Mouse (Mus musculus): ENCODE measurements around the gene Gng7. TPM values are rescaled to one million over a fixed set of nuclear protein-coding genes. Genes with fewer than 3 reads are reported as not detected.
"Not testable (repeated sequence)": the region's sequence is repeated elsewhere in the genome, so short reads cannot be mapped to it uniquely, and the experiment has no call there.

Gene Gng7
- total RNA-seq (2022), result 10 to 100 TPM in 2 of 4 experiments, 1 to 10 TPM in 2; 9.4 to 16.6 (median 12.9) TPM

GRCm38 (mm10) chr10:81014393-81015384 lies at the start of gene Gng7:
Gene Gng7 (minus strand): TSS chr10:81014945.
- DNase-seq, result peak; percentile 98

- not testable (repeated sequence) for DNase-seq
Observed at GRCm38 (mm10) chr10:81064519-81064918, 49.8 kb upstream of the Gng7 start.

DNA sequence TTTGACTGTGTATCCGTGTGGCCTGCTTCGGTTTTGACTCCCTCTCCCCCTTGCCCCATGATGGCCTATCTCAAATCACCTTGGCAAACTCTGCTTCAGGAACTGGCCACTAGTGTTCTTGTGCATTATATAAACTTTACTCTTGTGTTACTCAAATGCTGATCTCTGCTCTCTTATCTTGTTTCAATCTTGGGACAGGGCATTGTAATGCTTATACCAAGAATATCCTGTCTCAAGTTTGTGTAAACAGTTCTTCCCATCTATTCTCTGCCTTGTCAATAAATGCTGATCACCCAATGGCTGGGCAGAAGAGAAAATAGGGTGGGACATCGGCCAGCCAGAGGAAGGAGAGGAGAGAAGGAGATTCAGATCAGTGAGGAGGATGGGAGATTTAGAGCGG lies 48.0 kb upstream of the Gng7 start:
- no peak for DNase-seq

GRCm38 (mm10) chr10:81059603-81060543 lies 45.1 kb upstream of the Gng7 start, which contains the start of gene Sgta:
Gene Sgta (minus strand): TSS chr10:81060181.
- peak; percentile 100 for DNase-seq

DNA sequence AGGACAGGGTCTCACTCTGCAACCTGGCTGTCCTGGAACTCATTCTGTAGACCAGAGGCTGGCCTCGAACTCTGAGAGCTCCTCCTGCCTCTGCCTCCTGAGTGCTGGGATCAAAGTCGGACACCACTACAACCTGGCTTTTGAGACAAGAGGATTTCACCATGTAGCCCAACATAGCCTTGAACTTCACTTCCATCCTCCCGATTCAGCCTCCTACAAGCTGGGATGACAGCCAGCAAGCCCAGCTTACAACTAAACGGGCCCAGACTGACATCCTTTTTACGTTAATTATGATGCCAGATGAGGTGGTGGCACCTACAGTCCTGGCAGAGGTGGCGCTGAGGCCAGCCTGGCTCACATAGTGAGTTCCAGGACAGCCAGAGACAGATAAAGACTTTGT lies 44.2 kb upstream of the Gng7 start:
- DNase-seq, result no peak

DNA sequence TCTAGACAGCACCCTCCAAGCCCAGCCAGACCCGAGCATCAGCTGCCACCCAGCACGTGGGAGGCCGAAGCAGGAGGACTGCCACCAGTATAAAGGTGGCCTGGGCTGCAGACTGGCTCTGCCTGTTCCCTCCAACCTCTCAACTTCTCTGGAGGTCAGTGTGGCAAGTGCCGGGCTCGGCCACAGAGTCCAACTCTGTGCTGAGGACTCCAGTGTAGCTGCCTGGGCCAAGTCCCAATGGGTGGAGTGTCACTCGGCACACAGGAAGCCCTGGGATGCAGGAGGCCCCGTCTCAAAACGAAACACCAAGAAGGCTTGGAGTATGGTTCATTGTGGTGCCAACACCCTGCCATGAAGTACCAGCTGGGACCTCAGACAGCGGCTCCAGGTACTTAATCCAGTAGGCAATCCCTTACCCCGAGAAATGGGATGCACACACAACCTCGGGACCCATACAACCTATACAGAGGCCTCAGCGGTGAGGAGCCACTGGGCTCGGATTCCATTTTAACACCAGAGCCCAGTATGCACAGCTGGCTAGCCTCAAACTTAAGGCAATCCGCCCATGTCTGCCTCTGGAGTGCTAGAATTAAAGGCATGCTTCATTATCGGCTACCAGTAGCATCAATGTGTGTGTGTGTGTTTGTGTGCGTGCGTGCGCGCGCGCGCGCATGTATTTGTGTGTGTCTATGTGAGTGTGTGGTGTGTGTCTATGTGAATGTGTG lies 42.8 kb upstream of the Gng7 start:
- no peak for DNase-seq

GRCm38 (mm10) chr10:81055802-81056340 lies 41.1 kb upstream of the Gng7 start:
- peak; percentile 78 for DNase-seq

DNA sequence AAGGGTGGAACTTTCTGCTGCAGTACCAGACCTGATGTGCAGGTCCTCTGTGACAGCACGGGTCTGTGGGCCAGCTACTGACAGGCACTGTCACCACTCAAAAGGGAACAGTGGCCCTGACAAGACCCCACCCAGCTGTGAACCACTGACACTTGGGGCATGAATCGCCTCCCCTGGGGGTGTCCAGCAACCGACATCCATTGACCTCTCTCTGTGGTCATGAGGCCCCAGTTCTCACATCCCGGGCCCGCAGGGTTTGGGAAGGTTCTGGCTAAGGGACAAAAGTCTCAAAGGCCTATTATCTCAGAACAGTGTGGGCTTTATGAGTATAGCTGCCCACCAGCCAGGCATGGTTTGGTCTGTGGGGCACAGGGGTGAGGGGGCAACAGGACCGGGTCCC lies 40.4 kb upstream of the Gng7 start:
- DNase-seq, result no peak

GRCm38 (mm10) chr10:81052577-81052976 lies 37.8 kb upstream of the Gng7 start:
- peak; percentile 75 for DNase-seq

DNA sequence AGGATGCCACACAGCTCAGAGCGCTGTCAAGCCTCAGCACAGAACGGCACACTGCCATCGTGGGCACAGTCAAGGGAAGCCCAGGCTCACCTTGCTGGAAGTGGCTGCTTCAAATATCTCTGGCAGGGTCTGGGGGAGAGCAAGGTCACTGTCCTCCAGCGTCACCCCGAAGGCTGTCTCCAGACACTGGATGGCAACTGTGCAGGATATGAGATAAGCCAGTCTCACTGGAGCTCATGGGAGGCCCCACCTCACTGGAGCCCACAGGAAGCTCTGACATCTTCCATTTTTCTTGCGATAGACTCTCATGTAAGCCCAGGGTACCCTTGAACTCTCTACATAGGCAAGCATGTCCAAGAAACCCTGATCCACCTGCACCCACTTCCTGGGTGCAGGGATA lies 36.4 kb upstream of the Gng7 start:
- no peak for DNase-seq

DNA sequence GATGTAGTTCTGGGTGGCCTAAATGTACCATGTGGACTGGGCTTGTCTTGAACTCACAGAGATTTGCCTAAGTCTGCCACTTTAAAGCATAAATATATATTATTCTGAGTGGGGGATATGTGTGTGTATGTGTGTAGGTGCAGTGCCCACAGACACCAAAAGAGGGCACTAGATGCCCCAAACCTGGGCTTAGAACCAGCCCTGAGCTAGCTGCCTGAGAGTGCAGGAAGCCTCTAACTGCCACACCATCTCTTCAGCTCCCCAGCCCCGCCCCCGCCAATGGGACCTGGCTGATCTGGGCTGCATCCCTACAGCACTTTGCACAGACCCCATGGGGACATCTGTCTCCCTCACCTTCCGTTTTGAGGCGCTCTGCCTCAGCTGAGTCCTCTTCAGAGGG lies 35.9 kb upstream of the Gng7 start:
- no peak for DNase-seq

GRCm38 (mm10) chr10:81045246-81045645 lies 30.5 kb upstream of the Gng7 start:
- not testable (repeated sequence) for DNase-seq

- no peak for DNase-seq
Observed at GRCm38 (mm10) chr10:81041458-81042175, 26.9 kb upstream of the Gng7 start.

GRCm38 (mm10) chr10:81036988-81037580 lies 22.3 kb upstream of the Gng7 start, which contains the start of gene Slc39a3:
Gene Slc39a3 (minus strand): TSS chr10:81037426.
- DNase-seq, result peak; percentile 97

DNA sequence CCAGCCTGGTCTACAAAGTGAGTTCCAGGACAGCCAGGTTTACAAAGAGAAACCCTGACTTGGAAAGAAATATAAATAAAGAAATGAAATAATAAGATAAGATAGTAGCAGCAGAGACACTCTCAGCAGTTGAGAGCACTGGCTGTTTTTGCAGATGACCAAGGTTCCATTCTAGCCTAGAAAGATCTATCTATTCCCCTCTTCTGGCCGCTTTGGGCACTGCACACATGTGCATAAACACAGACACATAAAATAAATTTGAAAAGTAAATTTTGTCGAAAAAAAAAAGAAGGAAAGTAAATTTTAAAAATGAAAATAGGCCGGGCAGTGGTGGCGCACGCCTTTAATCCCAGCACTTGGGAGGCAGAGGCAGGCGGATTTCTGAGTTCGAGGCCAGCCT lies 21.5 kb upstream of the Gng7 start:
- DNase-seq, result no peak

DNA sequence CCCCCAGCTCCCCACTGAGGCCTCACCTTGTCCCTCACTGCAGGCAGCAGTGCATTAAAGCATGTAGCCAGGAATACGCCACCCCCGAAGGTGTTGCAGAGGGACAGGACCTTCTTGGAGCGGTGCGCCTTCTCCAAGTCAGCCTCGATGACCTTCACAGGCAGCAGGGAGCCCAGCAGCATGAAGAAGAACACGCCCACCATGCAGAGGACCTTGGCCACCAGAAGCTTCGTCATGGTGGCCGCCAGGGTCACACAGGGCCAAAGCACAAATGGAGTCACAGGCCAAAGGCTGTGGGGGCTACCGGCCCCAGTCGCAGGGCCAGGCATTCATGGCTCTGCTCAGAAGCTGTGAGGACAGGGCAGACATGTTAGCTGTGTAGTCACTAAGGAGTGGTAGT lies 18.8 kb upstream of the Gng7 start:
- peak; percentile 79 for DNase-seq

- DNase-seq, result no peak
Observed at GRCm38 (mm10) chr10:81029031-81029430, 14.3 kb upstream of the Gng7 start.

- no peak for DNase-seq
Observed at GRCm38 (mm10) chr10:81028219-81028618, 13.5 kb upstream of the Gng7 start.

DNA sequence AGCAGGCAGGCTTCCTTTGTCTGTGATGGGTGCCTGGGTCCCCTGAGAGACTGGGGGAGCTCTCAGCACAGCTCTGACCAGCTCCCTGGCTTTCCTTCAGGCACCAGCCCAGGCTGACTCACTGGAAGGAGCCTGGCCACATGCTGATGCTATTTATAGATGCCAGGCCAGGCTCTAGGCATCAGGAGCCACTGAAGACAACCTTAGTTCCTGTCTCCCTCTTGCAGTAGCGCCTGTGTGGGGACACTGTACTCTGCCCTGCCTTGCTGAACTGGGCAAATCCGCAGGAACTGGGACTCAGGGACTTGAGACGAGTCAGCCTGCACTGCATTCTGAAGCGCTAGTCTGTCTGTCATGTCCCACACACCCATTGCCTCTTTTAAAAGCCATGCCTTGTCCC lies 12.6 kb upstream of the Gng7 start:
- DNase-seq, result peak; percentile 51

- no peak for DNase-seq
Observed at GRCm38 (mm10) chr10:81026857-81027256, 12.1 kb upstream of the Gng7 start.

All from adrenal gland, adult 8-10 months (tissue).